Mouse (Mus musculus) C2C12 (cell line): ENCODE measurements around the gene Nup107. TPM values are rescaled to one million over a fixed set of nuclear protein-coding genes. Genes with fewer than 3 reads are reported as not detected.

Source experiments
- H3K27me3 ChIP-seq: one replicate; pipeline ENCODE4 v1.6.1; 2011; ENCODE audit not compliant: control insufficient read depth, insufficient read depth, insufficient read length
- H3K36me3 ChIP-seq: one replicate; pipeline ENCODE4 v1.6.1; 2011; ENCODE audit not compliant: control insufficient read depth, insufficient read depth
- H3K4me3 ChIP-seq: one replicate; pipeline ENCODE4 v1.5.1; 2011; ENCODE audit warnings: mild to moderate bottlenecking, control low read depth; ENCODE audit not compliant: poor library complexity, insufficient read depth, severe bottlenecking
- H3K79me2 ChIP-seq: one replicate; pipeline ENCODE4 v1.6.1; 2011; ENCODE audit not compliant: control insufficient read depth, insufficient read depth
- H3K79me3 ChIP-seq: one replicate; pipeline ENCODE4 v1.6.1; 2011; ENCODE audit warnings: low read depth, control low read depth
- H3ac ChIP-seq: one replicate; pipeline ENCODE3; 2011; ENCODE audit warnings: low read depth; ENCODE audit not compliant: control insufficient read depth, insufficient read length
- CEBPB ChIP-seq: IDR thresholded peaks from one replicate; pipeline ENCODE4 v1.6.1; 2011; ENCODE audit warnings: low read depth, mild to moderate bottlenecking, control low read depth, moderate library complexity
- CTCF ChIP-seq: IDR thresholded peaks from one replicate; pipeline ENCODE4 v1.5.1; 2011; ENCODE audit not compliant: control insufficient read depth, insufficient read depth, insufficient read length
- FOSL1 ChIP-seq: IDR thresholded peaks from one replicate; pipeline ENCODE4 v1.8.0; 2011; ENCODE audit warnings: mild to moderate bottlenecking, low read length; ENCODE audit not compliant: poor library complexity, insufficient read depth, severe bottlenecking
- MAX ChIP-seq: IDR thresholded peaks from one replicate; pipeline ENCODE4 v1.6.1; 2011; ENCODE audit warnings: mild to moderate bottlenecking, control low read depth
- MYOD1 ChIP-seq: IDR thresholded peaks from one replicate; pipeline ENCODE4 v1.6.1; 2011; ENCODE audit warnings: low read depth; ENCODE audit not compliant: control insufficient read depth, insufficient read length
- MYOG ChIP-seq: IDR thresholded peaks from one replicate; pipeline ENCODE4 v1.6.1; 2011; ENCODE audit not compliant: control insufficient read depth, insufficient read length; ENCODE audit errors: extremely low read depth
- USF1 ChIP-seq: IDR thresholded peaks from one replicate; pipeline ENCODE4 v1.6.1; 2011; ENCODE audit warnings: low read depth, mild to moderate bottlenecking, control low read depth, moderate library complexity
- polyA plus RNA-seq: library from polyadenylated mRNA; unstranded; fragments of >200 nt; fragmentation: generic; extraction: Trizol; gene quantifications from one replicate; pipeline ENCODE4 v1.2.1, GENCODE M21; 2012; ENCODE audit warnings: missing spikeins

Nup107 gene
- polyA plus RNA-seq, 1 experiment: 41.2 TPM

- H3K4me3 ChIP-seq: no peak overlapping the region
- TF ChIP-seq CEBPB (no peak), USF1 (no peak), MYOD1 (no peak), CTCF (no peak), MYOG (no peak)
- H3K27me3 ChIP-seq: no peaks in the 10 kb centered on the region
- no peak overlapping the region for H3ac ChIP-seq
- no peaks in the 10 kb centered on the region for H3K36me3 ChIP-seq
- peaks cover 13% of the 10 kb centered on the region for H3K79me2 ChIP-seq
- H3K79me3 ChIP-seq: peaks cover 12% of the 10 kb centered on the region
Observed at GRCm38 (mm10) chr10:117796181-117796580, 3.7 kb upstream of the Nup107 start.

GRCm38 (mm10) chr10:117795206-117795605, 2.7 kb upstream of the Nup107 start:
- H3ac ChIP-seq: no peak overlapping the region
- no peak for TF ChIP-seq CTCF
- TF ChIP-seq FOSL1: no peak
- no peak for TF ChIP-seq MAX
- TF ChIP-seq MYOG: no peak
- no peak for TF ChIP-seq CEBPB
- TF ChIP-seq USF1: no peak
- TF ChIP-seq MYOD1: no peak
- H3K79me3 ChIP-seq: peaks cover 22% of the 10 kb centered on the region
- no peak overlapping the region for H3K4me3 ChIP-seq
- peaks cover 23% of the 10 kb centered on the region for H3K79me2 ChIP-seq
- H3K36me3 ChIP-seq: peaks cover 4% of the 10 kb centered on the region
- no peaks in the 10 kb centered on the region for H3K27me3 ChIP-seq

GRCm38 (mm10) chr10:117793436-117794030, 1.0 kb upstream of the Nup107 start:
- TF ChIP-seq FOSL1 (no peak), CEBPB (no peak), USF1 (no peak), MYOG (no peak)
- no peak overlapping the region for H3K4me3 ChIP-seq
- peak overlapping the region; percentile 2 for H3ac ChIP-seq
- H3K27me3 ChIP-seq: no peaks in the 10 kb centered on the region
- H3K79me3 ChIP-seq: peaks cover 29% of the 10 kb centered on the region
- H3K79me2 ChIP-seq: peaks cover 36% of the 10 kb centered on the region
- peaks cover 16% of the 10 kb centered on the region for H3K36me3 ChIP-seq

- Histone ChIP-seq H3K79me2 (peaks cover 48% of the 10 kb centered on the region), H3K27me3 (no peaks in the 10 kb centered on the region), H3K79me3 (peaks cover 32% of the 10 kb centered on the region), H3ac (no peak overlapping the region), H3K4me3 (peak overlapping the region; percentile 89), H3K36me3 (peaks cover 36% of the 10 kb centered on the region)
- TF ChIP-seq MYOG (no peak), FOSL1 (no peak), USF1 (no peak), MYOD1 (no peak), CTCF (no peak), CEBPB (no peak), MAX (no peak)
Observed at GRCm38 (mm10) chr10:117791171-117791470, 1.4 kb downstream of the Nup107 start.

- Histone ChIP-seq H3K36me3 (peaks cover 41% of the 10 kb centered on the region), H3K79me3 (peaks cover 32% of the 10 kb centered on the region), H3K27me3 (no peaks in the 10 kb centered on the region), H3ac (no peak overlapping the region), H3K4me3 (no peak overlapping the region), H3K79me2 (peaks cover 48% of the 10 kb centered on the region)
- TF ChIP-seq USF1 (no peak), CTCF (no peak), MYOG (no peak)
Observed at GRCm38 (mm10) chr10:117790421-117791170, 1.9 kb downstream of the Nup107 start.

- no peak for TF ChIP-seq USF1
- TF ChIP-seq MAX: no peak
- no peak for TF ChIP-seq MYOD1
- no peak for TF ChIP-seq CEBPB
- TF ChIP-seq FOSL1: no peak
- no peak for TF ChIP-seq CTCF
- no peak for TF ChIP-seq MYOG
- H3ac ChIP-seq: no peak overlapping the region
- no peaks in the 10 kb centered on the region for H3K27me3 ChIP-seq
- peaks cover 48% of the 10 kb centered on the region for H3K79me2 ChIP-seq
- H3K4me3 ChIP-seq: no peak overlapping the region
- H3K36me3 ChIP-seq: peaks cover 47% of the 10 kb centered on the region
- H3K79me3 ChIP-seq: peaks cover 32% of the 10 kb centered on the region
Observed at GRCm38 (mm10) chr10:117790011-117790410, 2.5 kb downstream of the Nup107 start.
